Mouse (Mus musculus) lung, embryonic 16.5 days (tissue): ENCODE measurements around the gene Rnf10. TPM values are rescaled to one million over a fixed set of nuclear protein-coding genes. Genes with fewer than 3 reads are reported as not detected.

ENCODE experiments used
- ATAC-seq: fragments of 200-750 bp; cut with Nextera tagmentation; 2 replicates; pipeline ENCODE4 v1.8.0; 2017; ENCODE audit warnings: low read depth, mild to moderate bottlenecking, moderate library complexity
- H3K27ac ChIP-seq: fragments of 300-500 bp; sonication (generic); 2 replicates; pipeline ENCODE4 v1.5.1; 2014; ENCODE audit warnings: mild to moderate bottlenecking, control low read depth, low read length
- H3K27me3 ChIP-seq: fragments of 300-500 bp; sonication (generic); 2 replicates; pipeline ENCODE4 v1.6.1; 2014; ENCODE audit warnings: low read depth, low read length, mixed read lengths; ENCODE audit not compliant: control insufficient read depth, insufficient read depth
- H3K36me3 ChIP-seq: fragments of 300-500 bp; sonication (generic); 2 replicates; pipeline ENCODE4 v1.6.1; 2014; ENCODE audit warnings: low read length; ENCODE audit not compliant: control insufficient read depth, insufficient read depth
- H3K4me1 ChIP-seq: fragments of 300-500 bp; sonication (generic); replicated peaks from 2 replicates; pipeline ENCODE4 v1.6.1; 2014; ENCODE audit warnings: low read length, mixed read lengths; ENCODE audit not compliant: control insufficient read depth, insufficient read depth
- H3K4me2 ChIP-seq: fragments of 300-500 bp; sonication (generic); 2 replicates; pipeline ENCODE4 v1.6.1; 2014; ENCODE audit warnings: low read depth, low read length, control low read depth
- H3K4me3 ChIP-seq: fragments of 300-500 bp; sonication (generic); 2 replicates; pipeline ENCODE4 v1.5.1; 2014; ENCODE audit warnings: mild to moderate bottlenecking, low read length, control low read depth
- H3K9ac ChIP-seq: fragments of 300-500 bp; sonication (generic); 2 replicates; pipeline ENCODE4 v1.6.1; 2014; ENCODE audit warnings: low read length, control low read depth
- H3K9me3 ChIP-seq: fragments of 300-500 bp; sonication (generic); 2 replicates; pipeline ENCODE4 v1.6.1; 2016; ENCODE audit warnings: low read length; ENCODE audit not compliant: control insufficient read depth
- WGBS: fragments of 180-500 bp; shearing (Covaris S2); extraction: QIAGEN DNeasy Blood & Tissue Kit; methylation state at CpG from one replicate; pipeline ENCODE4 v1.1.7; 2014; 5-methylcytosine and 5-hydroxymethylcytosine counted together
- polyA plus RNA-seq: library from polyadenylated mRNA; unstranded; fragments of >200 nt; fragmentation: Nextera tagmentation; extraction: Ambion mirVana; gene quantifications from 2 replicates; pipeline ENCODE4 v1.2.1, GENCODE M21; 2015

The Rnf10 gene
- polyA plus RNA-seq, 1 experiment from 2014 or later: 115 TPM

GRCm38 (mm10) chr5:115278785-115279184 lies 6.1 kb upstream of the Rnf10 start:
- Histone ChIP-seq H3K4me2 (no peak overlapping the region), H3K27ac (no peak overlapping the region), H3K36me3 (no peaks in the 10 kb centered on the region), H3K4me3 (no peak overlapping the region), H3K4me1 (peaks cover 6% of the 10 kb centered on the region), H3K9ac (no peak overlapping the region), H3K27me3 (no peaks in the 10 kb centered on the region), H3K9me3 (no peaks in the 10 kb centered on the region)
- ATAC-seq: no peak
- 49% methylated on average over 2 of the region's 2 CpGs for WGBS

DNA sequence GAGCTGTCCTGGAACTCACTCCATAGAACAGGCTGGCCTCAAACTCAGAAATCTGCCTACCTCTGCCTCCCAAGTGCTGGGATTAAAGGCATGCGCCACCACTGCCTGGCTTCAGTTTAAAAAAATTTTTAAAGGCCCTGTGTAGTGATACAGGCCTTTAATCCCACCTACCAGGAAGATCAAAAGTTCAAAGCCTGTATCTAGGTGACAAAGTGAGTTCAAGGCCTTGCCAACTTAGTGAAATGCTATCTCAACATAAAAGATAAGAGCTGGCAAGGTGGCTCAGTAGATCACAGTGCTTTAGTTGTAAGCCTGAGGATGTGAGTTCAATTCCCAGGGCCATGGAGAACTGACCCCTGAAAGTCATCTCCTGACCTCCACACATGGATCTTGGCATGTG lies 5.4 kb upstream of the Rnf10 start:
- Histone ChIP-seq H3K27ac (no peak overlapping the region), H3K4me2 (no peak overlapping the region), H3K36me3 (no peaks in the 10 kb centered on the region), H3K27me3 (no peaks in the 10 kb centered on the region), H3K4me3 (no peak overlapping the region), H3K9ac (no peak overlapping the region), H3K9me3 (no peaks in the 10 kb centered on the region), H3K4me1 (peaks cover 8% of the 10 kb centered on the region)
- WGBS: 76% methylated on average over 1 of the region's 1 CpGs
- no peak for ATAC-seq

GRCm38 (mm10) chr5:115275998-115276397 lies 3.3 kb upstream of the Rnf10 start:
- H3K27ac ChIP-seq: no peak overlapping the region
- no peak for ATAC-seq

DNA sequence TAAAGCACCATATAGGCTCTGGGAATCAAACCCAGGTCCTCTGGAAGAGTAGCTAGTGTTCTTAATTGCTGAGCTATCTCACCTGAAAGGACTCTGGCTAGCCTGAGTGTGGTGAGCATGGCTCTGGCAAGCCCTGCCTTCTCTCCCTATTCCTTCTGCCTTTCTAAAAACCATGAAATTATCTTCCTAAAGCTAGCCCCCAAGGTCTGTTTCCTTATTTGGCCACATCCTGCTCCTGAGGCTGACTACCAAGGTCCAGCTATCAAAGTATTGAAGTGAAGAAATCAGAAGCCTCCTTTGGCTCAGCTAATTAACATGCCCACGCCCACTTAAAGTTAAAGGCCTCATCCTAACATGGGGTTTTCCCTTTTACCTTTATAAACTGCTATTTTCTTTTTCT lies 2.1 kb upstream of the Rnf10 start:
- no peaks in the 10 kb centered on the region for H3K27me3 ChIP-seq
- H3K4me3 ChIP-seq: no peak overlapping the region
- no peak overlapping the region for H3K9ac ChIP-seq
- no peak for ATAC-seq
- H3K27ac ChIP-seq: no peak overlapping the region
- H3K4me2 ChIP-seq: no peak overlapping the region
- H3K9me3 ChIP-seq: no peaks in the 10 kb centered on the region
- H3K36me3 ChIP-seq: no peaks in the 10 kb centered on the region
- H3K4me1 ChIP-seq: peaks cover 18% of the 10 kb centered on the region
- 77% methylated on average over 1 of the region's 1 CpGs for WGBS

More at GRCm38 (mm10) chr5:115275998-115276397, 3.3 kb upstream of the Rnf10 start:
- Histone ChIP-seq H3K9ac (no peak overlapping the region), H3K9me3 (no peaks in the 10 kb centered on the region), H3K4me2 (no peak overlapping the region), H3K36me3 (no peaks in the 10 kb centered on the region), H3K4me3 (no peak overlapping the region), H3K4me1 (peaks cover 12% of the 10 kb centered on the region), H3K27me3 (no peaks in the 10 kb centered on the region)
- 33% methylated on average over 14 of the region's 14 CpGs for WGBS

DNA sequence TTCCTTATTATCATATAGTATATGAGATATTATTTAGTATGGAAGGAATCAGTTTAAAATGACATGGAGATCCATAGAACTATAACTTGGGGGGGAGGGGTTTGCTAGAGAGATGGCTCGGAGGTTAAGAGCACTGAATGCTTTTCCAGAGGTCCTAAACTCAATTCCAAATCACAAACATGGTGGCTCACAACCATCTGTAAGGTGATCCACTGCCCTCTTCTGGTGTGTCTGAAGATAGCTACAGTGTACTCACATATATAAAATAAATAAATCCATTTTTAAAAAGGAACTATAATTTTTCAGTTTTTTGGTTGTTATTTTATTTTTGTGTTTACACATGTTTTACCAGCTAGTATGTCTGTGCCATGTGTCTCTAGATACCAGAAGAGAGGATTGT lies 1.7 kb upstream of the Rnf10 start:
- Histone ChIP-seq H3K27ac (no peak overlapping the region), H3K9ac (no peak overlapping the region), H3K9me3 (no peaks in the 10 kb centered on the region), H3K36me3 (no peaks in the 10 kb centered on the region), H3K4me2 (no peak overlapping the region), H3K27me3 (no peaks in the 10 kb centered on the region), H3K4me3 (no peak overlapping the region), H3K4me1 (peaks cover 22% of the 10 kb centered on the region)
- no peak for ATAC-seq
- WGBS: 59% methylated on average over 1 of the region's 1 CpGs

DNA sequence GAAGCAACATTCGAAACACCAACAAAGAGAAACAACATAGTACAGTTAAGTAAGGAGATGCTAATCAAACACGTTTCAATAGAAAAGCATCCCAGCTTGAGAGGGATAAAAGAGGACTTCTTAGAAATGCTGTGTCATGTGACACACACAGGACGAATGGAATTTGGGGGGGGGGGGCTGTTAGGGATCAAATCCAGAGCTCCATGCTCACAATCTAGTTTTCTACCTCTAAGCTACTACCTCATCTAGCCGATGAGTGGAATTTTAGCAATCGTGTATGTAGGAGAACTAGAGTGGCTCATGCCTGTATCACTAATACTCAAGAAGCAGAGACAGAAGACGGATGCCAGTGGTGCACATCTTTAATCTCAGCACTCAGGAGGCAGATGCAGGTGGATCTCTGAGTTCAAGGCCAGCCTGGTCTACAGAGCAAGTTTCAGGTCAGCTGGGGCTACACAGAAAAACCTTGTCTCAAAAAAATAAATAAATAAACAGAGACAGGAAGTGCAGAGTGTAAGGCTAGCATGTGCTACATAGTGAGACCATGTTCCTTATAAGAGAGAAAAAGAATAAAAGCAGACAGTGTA lies 944 bp upstream of the Rnf10 start:
- Histone ChIP-seq H3K27ac (peak overlapping the region; percentile 80; the same call in 1 of the 2 replicates), H3K27me3 (no peaks in the 10 kb centered on the region), H3K4me1 (peaks cover 23% of the 10 kb centered on the region), H3K9me3 (no peaks in the 10 kb centered on the region), H3K36me3 (no peaks in the 10 kb centered on the region), H3K4me2 (peak overlapping the region; percentile 68), H3K4me3 (no peak overlapping the region), H3K9ac (no peak overlapping the region; the same call in 1 of the 2 replicates)
- 62% methylated on average over 6 of the region's 6 CpGs for WGBS
- ATAC-seq: no peak

DNA sequence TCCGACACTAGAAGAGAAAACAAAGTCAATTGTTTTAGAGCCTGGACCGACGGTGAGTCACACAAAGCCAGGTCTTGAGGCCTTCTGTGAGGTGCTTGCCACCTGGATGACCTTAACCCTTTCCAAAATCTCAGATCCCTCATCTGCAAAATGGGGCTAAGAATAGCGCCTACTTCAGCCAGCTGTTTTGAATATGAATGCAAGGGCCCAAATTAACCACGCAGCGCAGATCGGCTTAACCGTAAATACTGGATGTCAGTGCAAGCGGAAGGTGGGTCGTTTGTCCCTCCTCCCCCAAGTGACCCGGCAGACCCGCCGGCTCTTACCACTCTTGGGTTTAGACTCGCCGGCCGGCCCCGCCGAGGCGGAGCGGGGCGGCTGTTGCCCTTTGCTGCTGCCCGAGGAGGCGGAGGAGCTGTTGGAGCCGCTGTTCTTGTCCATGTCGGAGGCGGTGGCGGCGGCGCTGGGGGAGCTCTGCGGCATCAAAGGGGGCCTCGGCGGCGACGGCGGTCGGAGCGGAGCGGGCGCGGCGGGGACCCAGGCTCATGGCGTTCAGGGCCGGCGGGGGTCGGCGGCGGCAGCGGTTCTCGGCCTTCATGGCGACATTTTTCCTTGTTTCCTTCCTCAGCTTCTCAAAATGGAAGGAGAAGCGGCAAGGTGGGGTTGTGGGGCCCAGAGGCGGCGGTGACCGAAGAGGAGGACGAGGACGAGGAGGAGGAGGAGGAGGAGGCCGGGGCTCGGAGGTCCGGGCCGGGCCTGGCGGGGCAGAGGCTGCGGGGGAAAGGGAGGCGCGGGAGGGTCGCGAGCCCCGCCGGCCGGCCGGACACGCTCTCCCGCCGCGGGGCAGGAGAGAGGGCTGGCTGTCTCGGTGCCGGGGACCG lies 527 bp downstream of the Rnf10 start:
- ATAC-seq: peak; percentile 60
- Histone ChIP-seq H3K27me3 (no peaks in the 10 kb centered on the region), H3K36me3 (no peaks in the 10 kb centered on the region), H3K4me3 (peak overlapping the region; percentile 76), H3K4me2 (peak overlapping the region; percentile 66), H3K9me3 (no peaks in the 10 kb centered on the region), H3K9ac (peak overlapping the region; percentile 95), H3K4me1 (peaks cover 29% of the 10 kb centered on the region), H3K27ac (peak overlapping the region; percentile 78)
- under 1% methylated on average over 75 of the region's 77 CpGs for WGBS

GRCm38 (mm10) chr5:115269969-115270368 lies 2.7 kb downstream of the Rnf10 start:
- Histone ChIP-seq H3K4me3 (no peak overlapping the region; the same call in 1 of the 2 replicates), H3K27me3 (no peaks in the 10 kb centered on the region), H3K4me1 (peaks cover 29% of the 10 kb centered on the region), H3K9me3 (no peaks in the 10 kb centered on the region), H3K27ac (no peak overlapping the region), H3K9ac (no peak overlapping the region), H3K4me2 (peak overlapping the region; percentile 66; the same call in 1 of the 2 replicates), H3K36me3 (no peaks in the 10 kb centered on the region)
- ATAC-seq: no peak
- 96% methylated on average over 1 of the region's 1 CpGs for WGBS

GRCm38 (mm10) chr5:115268266-115268665 lies 4.4 kb downstream of the Rnf10 start:
- H3K27ac ChIP-seq: no peak overlapping the region
- no peak overlapping the region for H3K4me3 ChIP-seq
- no peak overlapping the region for H3K9ac ChIP-seq
- no peak for ATAC-seq
- H3K27me3 ChIP-seq: no peaks in the 10 kb centered on the region
- WGBS: 50% methylated on average over 3 of the region's 3 CpGs
- H3K4me1 ChIP-seq: peaks cover 28% of the 10 kb centered on the region
- H3K9me3 ChIP-seq: no peaks in the 10 kb centered on the region
- H3K36me3 ChIP-seq: 0 out of 2 replicates have a peak, but pooled peaks cover 2% of the 10 kb centered on the region
- no peak overlapping the region for H3K4me2 ChIP-seq
